Mouse (Mus musculus): Measurements from ENCODE around the gene Dio1.

- no peak for TF ChIP-seq CTCF (IDR thresholded peaks at IDR 0.05)
- no peak for TF ChIP-seq EP300 (IDR thresholded peaks at IDR 0.05)
These were observed 21.6 kb upstream of the Dio1 start for GRCm38 (mm10) chr4:107328530-107328929.
